Mouse (Mus musculus) liver, postnatal 0 days (tissue): ENCODE measurements at regions not wholly inside any gene's neighbourhood (a gene's known extent, or its start where the extent isn't known, plus 50 kb on each side); places are given as distances from the start of the nearest gene placed in this dataset.

Experiments used
- CTCF ChIP-seq: sonication (generic); IDR thresholded peaks from 2 replicates; pipeline ENCODE4 v1.5.1; 2016; ENCODE audit warnings: antibody characterized with exemption, low read depth
- EP300 ChIP-seq: IDR thresholded peaks from 2 replicates; pipeline ENCODE4 v1.6.1; 2016; ENCODE audit warnings: antibody characterized with exemption, low read depth, mild to moderate bottlenecking

DNA sequence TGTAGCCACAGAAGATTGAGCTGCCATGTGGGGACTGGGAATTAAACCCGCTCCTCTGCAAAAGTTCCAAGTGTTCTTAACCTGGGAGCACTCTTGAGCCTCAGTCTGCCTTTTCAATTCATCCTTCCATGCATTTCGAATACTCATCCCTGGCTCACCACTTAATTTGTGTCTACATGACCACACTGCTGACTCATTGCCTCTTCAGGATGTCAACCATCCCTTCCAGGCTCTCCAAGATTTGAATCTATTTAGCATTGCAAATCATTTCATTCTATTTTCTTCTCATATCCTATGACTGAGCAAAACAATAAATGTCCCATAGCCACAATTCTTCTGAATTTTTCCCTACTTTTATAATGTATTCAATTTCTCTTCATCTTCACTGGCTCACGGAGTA is 420.4 kb upstream of the Nox3 start:
- no peak for TF ChIP-seq CTCF
- TF ChIP-seq EP300 = no peak
